Mouse (Mus musculus): ENCODE results near the gene Lrrc27.

- TF ChIP-seq CTCF (IDR thresholded peaks at IDR 0.05; ENCODE audit: control insufficient read depth, insufficient read depth, low read length) (no peak), POLR2A (IDR thresholded peaks at IDR 0.05; ENCODE audit: borderline replicate concordance, control insufficient read depth, low read depth, low read length) (no peak)
These were observed 7.5 kb downstream of the Lrrc27 start for GRCm38 (mm10) chr7:139220303-139220702.

All from bone marrow, adult 2 months (tissue).